9 mouse cellular contexts compared by ENCODE assay signal in genomic region chr19:21747356-21747755, GRCm38 (mm10). TPM values are rescaled to one million over a fixed set of nuclear protein-coding genes. Genes with fewer than 3 reads are reported as not detected.
DNase-seq lines count a peak whose midpoint lies in the region; ATAC-seq and TF ChIP-seq lines count a peak whose summit lies in the region.
"Had no signal": no experiment of that assay in that cellular context is flagged by ENCODE, and none has a peak within 500 bp of the region (broad histone marks: within the 10 kb centered on the region; RNA-seq: fewer than 3 reads in every experiment).

No protein-coding gene starts in this region.

- no peak overlapping the region for H3K4me3 ChIP-seq in liver, embryonic 14.5 days (ENCODE audit: insufficient read depth in 1 of 2, low read depth in 2 of 2, low read length in 2 of 2)
- H3K4me3 ChIP-seq: heart, embryonic 15.5 days had no signal

- no peak overlapping the region for H3K9ac ChIP-seq in liver, embryonic 14.5 days (replicated peaks)
- H3K9ac ChIP-seq: heart, embryonic 15.5 days had no signal

- H3K36me3 ChIP-seq in liver, embryonic 14.5 days (replicated peaks; ENCODE audit: control insufficient read depth, insufficient read depth, low read depth) = no peaks in the 10 kb centered on the region
- H3K36me3 ChIP-seq: heart, embryonic 15.5 days had no signal

- no peak for TF ChIP-seq EP300 in liver, embryonic 14.5 days (IDR thresholded peaks at IDR 0.05; ENCODE audit: low read depth)

- H3K27ac ChIP-seq in liver, embryonic 14.5 days = no peak overlapping the region
- H3K27ac ChIP-seq: heart, embryonic 15.5 days had no signal

- H3K9me3 ChIP-seq in liver, embryonic 14.5 days (ENCODE audit: control insufficient read depth, low read length) = no peaks in the 10 kb centered on the region
- H3K9me3 ChIP-seq: heart, embryonic 15.5 days had no signal

- 14% methylated on average over 4 of the region's 4 CpGs for WGBS in liver, embryonic 14.5 days (ENCODE audit: insufficient replicate concordance)

- no peaks in the 10 kb centered on the region for H3K27me3 ChIP-seq in liver, embryonic 14.5 days (ENCODE audit: control insufficient read depth, insufficient read depth, low read length)
- H3K27me3 ChIP-seq: heart, embryonic 15.5 days had no signal

- DNase-seq in CD4-positive helper T cell, adult 2 months (ENCODE audit: low read depth, low spot score) = peak; percentile 77
- DNase-seq in NIH3T3 (ENCODE audit: low read depth) = peak; percentile 92
- DNase-seq in cerebellum, adult 9-10 months = peak; percentile 82
- peak; percentile 42 to 72 for DNase-seq in frontal cortex, postnatal 36 days (ENCODE audit: low spot score in 2 of 2)
- DNase-seq in kidney, postnatal 10 days = peak; percentile 81
- peak; percentile 16 to 31 (median 22) for DNase-seq in liver, embryonic 14.5 days (ENCODE audit: low read depth in 3 of 3, low spot score in 3 of 3)
- DNase-seq in right cerebral cortex, adult 2 months (ENCODE audit: low spot score in 2 of 2) = peak; percentile 70 to 76
- DNase-seq in urinary bladder, postnatal 25 days (ENCODE audit: low spot score) = peak; percentile 67

- H3K4me2 ChIP-seq in liver, embryonic 14.5 days (ENCODE audit: low read depth) = no peak overlapping the region
- H3K4me2 ChIP-seq: heart, embryonic 15.5 days had no signal

- no peak for ATAC-seq in liver, embryonic 14.5 days (ENCODE audit: insufficient read depth)

- H3K4me1 ChIP-seq in liver, embryonic 14.5 days (replicated peaks; ENCODE audit: control insufficient read depth in 2 of 2, insufficient read depth in 2 of 2, low read length in 1 of 2) = no peaks in the 10 kb centered on the region
- H3K4me1 ChIP-seq: heart, embryonic 15.5 days had no signal

- TF ChIP-seq CTCF in liver, embryonic 14.5 days (IDR thresholded peaks at IDR 0.05; ENCODE audit: low read depth) = peak; percentile 93

RNA-seq across cellular contexts. Expression of gene Cemip2, which starts 30.8 kb away (rescaled TPM):
- polyA plus RNA-seq in liver, embryonic 14.5 days (2012; rRNA removed) = 2.4 and 3.0 TPM in 2 replicates
- polyA plus RNA-seq in liver, embryonic 14.5 days (2014; fragmentation: Nextera tagmentation; extraction: Ambion mirVana) = 6.0 and 6.7 TPM in 2 replicates

Comparison
In these comparisons a context has a peak if more than half of its experiments do, and no peak if none do; other contexts are left out.
1. DNase-seq: peak in every context shown above with its lines; median percentile 92 in NIH3T3; 82 in cerebellum, adult 9-10 months; 81 in kidney, postnatal 10 days; 77 in CD4-positive helper T cell, adult 2 months; 73 in right cerebral cortex, adult 2 months; 67 in urinary bladder, postnatal 25 days; 57 in frontal cortex, postnatal 36 days; 22 in liver, embryonic 14.5 days.